Mouse (Mus musculus) fat pad, adult 2 months (tissue): ENCODE measurements around the gene Slc35f3.
A peak's percentile ranks its signal among the peaks of the same experiment; 100 is the strongest.
"Not testable (repeated sequence)": the region's sequence is repeated elsewhere in the genome, so short reads cannot be mapped to it uniquely, and the experiment has no call there.

Source experiments
- DNase-seq: peaks from one replicate; pipeline ENCODE4 v3.0.0-alpha.2; 2011; ENCODE audit warnings: low read depth, low spot score; ENCODE audit errors: extremely low read depth

Gene Slc35f3

DNA sequence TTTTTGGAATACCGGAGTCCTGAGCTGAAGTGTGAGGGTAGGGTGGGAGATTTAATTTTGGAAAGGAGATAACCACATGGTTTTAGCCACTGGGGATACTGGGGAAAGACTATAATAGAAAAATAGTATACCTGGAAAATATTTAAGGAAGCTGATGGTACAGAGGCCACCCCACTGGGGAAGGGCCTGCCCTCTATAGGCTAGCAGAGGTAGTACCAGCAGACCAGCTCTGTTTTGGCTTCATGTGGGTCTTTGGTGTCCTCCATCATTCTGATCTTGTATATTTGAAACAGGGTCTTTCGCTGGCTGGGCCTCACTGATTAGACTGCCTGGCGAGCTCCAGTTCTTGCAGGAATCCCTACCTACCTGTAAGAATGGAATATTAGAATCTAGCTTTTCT lies 100.0 kb downstream of the Slc35f3 start:
- no peak for DNase-seq

DNA sequence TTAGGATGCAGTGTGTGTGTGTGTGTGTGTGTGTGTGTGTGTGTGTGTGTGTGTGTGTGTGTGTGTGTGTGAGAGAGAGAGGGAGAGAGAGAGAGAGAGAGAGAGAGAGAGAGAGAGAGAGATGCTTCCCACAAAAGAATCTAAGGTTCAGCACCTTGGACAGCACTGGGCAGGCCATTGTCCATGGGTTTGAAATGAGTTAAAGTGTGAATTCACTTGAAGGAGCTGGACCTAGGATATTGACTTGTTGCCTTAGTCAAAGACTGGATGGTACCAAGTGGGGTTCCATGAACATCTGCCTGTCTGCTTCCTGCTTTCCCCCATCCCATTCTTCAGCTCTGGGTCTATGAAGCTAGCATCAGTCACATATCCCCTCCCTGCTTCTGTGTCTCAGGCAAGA lies 106.2 kb downstream of the Slc35f3 start:
- not testable (repeated sequence) for DNase-seq

DNA sequence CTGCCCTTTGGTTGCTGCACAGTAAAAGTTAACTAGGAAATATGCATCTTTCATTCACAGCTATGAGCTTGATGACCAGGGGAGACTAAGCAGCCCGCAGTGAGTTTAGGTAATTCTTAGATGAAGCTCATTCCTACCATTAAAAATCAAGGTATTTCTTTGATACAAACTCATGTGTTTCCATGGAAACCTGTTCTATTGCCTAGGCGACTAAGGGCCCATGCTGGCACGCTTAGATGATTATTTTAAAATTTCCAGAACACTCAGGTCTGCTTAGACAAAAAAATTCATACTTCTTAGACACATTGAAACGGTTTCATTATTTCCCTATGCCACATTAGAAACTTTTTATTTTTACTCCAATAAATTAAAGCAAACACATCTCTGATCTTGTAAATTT lies 106.7 kb downstream of the Slc35f3 start:
- DNase-seq: no peak

DNA sequence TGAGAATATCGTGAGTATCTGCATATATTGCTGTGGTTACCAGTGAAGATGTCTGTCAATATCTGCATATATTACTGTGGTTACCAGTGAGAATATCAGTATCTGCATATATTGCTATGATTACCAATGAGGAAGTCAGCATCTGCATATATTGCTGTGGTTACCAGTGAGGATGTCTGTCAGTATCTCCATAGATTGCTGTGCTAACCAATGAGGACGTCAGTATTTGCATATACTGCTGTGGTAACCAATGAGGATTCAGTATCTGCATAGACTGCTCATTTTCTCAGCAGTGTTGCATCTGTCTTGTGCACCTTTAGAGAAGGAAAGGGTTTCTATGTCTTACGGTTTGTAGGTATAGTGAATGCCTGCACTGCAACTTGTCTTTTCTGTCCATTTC lies 122.5 kb downstream of the Slc35f3 start:
- DNase-seq: no peak

DNA sequence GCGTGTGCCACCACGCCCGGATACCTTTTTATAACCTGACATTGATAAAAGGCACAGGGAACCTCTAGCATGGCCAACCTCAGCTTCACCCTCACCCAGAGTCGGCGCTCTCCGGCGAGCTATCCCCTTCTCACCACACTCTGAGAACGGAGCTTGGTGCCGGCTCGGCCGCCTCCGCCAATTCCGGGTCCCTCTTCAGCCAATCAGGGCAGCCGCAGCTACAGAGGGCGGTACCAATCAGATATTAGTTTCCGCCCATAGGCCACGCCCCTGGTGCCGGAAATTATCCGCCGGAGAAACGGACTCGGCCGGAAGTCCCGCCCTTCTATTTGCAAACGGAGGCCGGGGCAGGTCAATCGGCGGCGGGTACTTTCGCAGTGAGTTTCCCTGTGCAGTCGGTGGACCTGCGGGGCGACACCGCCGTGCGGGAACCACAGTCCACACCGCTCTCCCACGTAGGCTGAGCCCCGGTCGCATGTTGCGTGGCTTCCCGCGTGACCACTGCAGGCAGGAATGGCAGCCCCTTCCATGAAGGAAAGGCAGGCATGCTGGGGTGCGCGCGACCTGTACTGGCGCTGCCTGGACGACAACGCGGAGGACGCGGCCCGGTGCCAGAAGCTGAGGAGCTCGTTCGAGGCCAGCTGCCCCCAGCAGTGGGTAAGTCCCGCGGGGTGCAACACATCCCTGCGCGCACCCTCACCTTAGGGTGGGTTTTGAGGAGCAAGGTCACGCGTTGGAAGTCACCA lies 124.0 kb downstream of the Slc35f3 start, which contains the start of gene Coa6:
Gene Coa6, plus strand, starts transcription at position 342 of the 746 bp plus-strand sequence.
- peak; percentile 72 for DNase-seq

DNA sequence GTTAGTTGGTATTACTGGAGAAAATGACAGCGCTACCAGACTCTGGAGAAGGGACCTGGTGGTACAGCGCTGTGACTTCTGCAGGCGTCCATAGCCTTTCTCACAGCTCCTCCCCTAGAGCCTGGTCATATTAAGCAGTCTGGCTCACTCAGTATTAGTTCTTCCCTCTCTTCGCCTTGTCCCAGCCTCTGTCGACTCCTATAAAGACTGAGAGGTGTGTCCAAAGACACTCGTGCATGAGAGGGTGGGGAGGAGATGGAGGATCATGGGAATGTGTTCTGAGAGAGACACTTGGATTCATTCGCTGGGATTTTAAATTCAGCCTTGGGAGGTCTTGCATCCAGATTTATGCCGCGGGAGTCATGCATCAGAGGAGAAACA lies 124.6 kb downstream of the Slc35f3 start:
- DNase-seq: no peak

DNA sequence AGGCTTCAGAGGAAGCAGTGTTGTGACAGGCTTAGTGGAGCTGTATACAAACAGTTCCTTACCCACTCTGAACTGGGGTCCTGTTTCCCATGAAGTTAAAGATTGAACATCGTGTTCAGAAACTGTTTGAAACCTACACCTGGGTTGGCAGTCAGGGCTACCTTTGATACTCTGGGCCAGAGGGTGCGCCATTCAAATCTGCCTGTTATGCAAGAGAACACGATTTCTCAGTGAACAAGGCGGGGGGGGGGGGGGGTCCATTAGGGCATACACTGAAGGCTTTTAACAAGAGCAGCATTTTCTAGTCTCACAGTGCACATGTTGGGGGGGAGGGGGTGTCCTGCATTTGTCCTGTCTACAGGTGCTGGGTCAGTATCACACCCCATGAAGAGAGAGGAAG lies 125.8 kb downstream of the Slc35f3 start:
- no peak for DNase-seq

DNA sequence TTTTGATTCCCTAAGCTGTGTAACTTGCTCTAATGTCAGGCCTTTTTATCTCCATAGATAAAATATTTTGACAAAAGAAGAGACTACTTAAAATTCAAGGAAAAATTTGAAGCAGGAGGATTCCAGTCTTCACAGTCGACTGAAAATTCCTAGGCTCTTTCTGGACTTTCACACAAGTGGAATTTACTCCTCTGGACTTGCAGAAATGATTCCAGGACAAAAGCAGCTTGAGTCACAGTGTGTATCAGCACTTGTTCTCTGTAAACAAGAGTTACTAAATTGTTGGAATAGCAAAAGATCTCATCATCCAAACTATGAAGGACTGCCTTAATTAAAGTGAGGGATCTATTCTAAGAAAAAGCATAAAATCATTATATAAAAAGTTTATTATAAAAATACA lies 126.6 kb downstream of the Slc35f3 start:
- no peak for DNase-seq

DNA sequence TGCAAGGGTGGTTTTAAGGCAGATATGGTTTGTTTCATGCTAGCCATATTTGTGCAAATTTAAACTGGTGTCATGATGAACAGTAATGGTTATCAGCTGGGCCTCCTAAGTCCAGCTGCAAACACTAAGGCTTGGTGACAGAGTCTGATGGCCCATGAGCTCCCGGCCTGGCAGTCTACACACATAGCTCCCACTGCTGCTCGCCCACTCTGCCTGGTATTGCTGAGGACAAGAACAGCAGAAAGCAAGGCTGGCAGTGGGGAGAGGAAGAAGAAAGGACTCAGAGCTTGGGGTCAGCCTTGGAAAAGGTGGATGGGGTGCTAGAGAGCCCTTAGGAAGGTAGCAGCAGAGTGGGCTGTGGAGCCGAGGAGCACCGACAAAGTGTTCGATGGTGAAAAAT lies 131.3 kb downstream of the Slc35f3 start:
- DNase-seq: no peak

DNA sequence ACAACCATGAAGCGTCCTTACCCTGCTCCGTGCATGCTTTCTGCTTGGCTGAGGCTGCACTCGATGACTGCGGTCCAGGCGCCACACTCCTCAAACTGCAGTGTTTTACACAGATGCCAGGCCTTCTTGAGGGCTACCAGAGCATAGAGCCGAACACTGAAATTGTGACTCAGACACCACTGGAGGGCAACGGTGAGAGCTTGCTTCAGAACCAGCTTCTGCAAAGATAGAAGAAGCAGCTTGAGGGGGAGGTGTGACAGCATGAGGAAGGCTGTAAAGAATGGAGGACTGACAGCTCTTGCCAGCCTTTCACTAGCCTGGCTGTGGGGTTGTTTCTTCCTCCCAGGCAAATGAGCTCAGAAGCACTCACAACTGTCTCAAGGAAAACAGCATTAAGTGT lies 135.5 kb downstream of the Slc35f3 start:
- no peak for DNase-seq

DNA sequence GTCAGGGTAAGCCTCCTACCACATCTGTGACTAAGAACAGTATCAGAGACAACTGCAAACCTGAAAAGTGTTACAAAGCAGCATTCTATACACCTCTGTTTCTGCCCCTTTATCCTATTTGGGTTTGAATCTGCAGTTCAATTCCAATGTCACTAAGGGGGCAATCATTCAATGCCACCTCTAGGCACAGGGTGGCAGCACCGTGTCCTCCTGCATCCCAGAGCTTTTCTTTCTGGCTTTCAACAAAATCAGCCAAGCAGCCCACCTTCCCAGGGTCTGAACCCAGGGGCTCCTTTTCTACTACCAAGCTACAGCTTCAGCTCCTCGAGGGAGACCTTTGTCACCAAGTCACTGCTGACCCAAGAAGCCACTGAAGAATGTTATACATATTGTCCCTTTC lies 140.6 kb downstream of the Slc35f3 start:
- DNase-seq: no peak
